Mouse (Mus musculus) c-Kit-positive CD71-negative TER-119-negative erythroid progenitor cells, embryonic 14.5 days (primary cell): ENCODE measurements around the gene Ak9.
"Not testable (repeated sequence)": the region's sequence is repeated elsewhere in the genome, so short reads cannot be mapped to it uniquely, and the experiment has no call there.

Experiments used
- DNase-seq: peaks from one replicate; pipeline ENCODE4 v3.0.0-alpha.2; 2013; ENCODE audit warnings: low read depth

The Ak9 gene

DNA sequence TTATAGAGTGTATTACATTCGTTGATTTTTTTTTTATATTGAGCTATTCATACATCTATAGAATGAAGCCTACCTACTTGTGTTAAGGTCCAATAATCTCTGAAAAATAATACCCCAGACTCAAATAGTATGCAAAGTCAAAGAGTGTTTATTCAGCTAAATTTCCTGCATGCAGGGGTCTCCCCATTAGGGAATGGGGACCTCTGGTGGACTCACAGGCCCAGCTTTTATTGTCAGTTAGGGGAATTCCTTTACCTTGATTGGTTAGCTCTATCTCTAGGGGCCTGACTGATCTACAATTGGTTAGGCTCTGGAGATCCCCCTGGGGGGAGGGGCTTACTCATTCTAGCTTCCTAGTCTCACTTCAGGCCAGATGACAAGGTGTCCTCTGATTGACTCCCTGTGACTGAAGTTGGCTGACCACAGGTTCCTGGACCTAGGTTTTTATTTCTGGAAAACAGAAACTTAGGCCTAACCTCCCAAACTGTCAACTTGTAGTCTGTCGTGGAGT is 28.8 kb downstream of the Ak9 start:
- no peak for DNase-seq

GRCm38 (mm10) chr10:41341346-41341745 is 37.6 kb downstream of the Ak9 start:
- DNase-seq: no peak

DNA sequence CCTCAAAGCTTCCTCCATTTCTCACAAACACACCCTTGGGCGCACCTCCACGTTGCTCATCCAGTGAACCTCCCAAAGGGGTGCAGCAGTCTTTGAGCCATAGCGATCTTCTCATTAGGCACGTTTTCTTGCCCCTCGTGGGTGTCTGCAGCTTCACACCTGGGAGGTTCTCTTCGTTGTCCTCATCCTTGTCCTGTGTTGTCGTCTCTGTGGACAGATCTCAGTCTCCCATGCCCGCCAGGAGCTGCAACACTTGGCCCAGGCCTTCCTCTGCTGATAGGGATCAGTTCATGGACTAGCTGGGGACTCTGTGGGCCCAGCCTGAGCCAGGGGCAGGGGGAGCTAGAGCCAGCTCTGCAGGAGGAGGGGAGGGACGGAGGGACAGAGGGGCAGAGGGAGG is 61.3 kb downstream of the Ak9 start:
- no peak for DNase-seq

DNA sequence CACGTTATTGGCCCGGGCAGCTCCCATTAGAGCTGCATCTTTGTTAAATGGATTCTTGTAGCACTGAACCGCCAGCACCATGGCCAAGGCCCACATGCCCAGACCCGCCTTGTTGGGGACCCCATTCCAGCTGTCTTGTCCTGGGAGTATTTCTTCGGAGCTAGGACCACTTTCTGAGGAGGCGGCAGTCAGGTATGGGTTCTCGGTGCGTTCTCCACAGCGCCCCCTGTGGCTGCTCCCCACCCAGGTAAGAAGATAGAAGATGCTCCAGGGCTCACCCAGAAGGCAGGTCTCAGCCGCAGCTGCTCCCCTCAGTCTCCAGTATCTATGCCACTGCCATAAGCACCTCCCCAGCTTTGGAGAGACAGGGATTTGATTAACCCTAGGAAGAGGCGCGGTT is 76.7 kb downstream of the Ak9 start:
- no peak for DNase-seq

- peak; percentile 69 for DNase-seq
Observed at GRCm38 (mm10) chr10:41385506-41386221, 81.9 kb downstream of the Ak9 start.

- no peak for DNase-seq
Observed at GRCm38 (mm10) chr10:41393555-41393954, 89.8 kb downstream of the Ak9 start.

- DNase-seq: no peak
Observed at GRCm38 (mm10) chr10:41401097-41401496, 97.3 kb downstream of the Ak9 start.

GRCm38 (mm10) chr10:41403364-41403763 is 99.6 kb downstream of the Ak9 start:
- no peak for DNase-seq

DNA sequence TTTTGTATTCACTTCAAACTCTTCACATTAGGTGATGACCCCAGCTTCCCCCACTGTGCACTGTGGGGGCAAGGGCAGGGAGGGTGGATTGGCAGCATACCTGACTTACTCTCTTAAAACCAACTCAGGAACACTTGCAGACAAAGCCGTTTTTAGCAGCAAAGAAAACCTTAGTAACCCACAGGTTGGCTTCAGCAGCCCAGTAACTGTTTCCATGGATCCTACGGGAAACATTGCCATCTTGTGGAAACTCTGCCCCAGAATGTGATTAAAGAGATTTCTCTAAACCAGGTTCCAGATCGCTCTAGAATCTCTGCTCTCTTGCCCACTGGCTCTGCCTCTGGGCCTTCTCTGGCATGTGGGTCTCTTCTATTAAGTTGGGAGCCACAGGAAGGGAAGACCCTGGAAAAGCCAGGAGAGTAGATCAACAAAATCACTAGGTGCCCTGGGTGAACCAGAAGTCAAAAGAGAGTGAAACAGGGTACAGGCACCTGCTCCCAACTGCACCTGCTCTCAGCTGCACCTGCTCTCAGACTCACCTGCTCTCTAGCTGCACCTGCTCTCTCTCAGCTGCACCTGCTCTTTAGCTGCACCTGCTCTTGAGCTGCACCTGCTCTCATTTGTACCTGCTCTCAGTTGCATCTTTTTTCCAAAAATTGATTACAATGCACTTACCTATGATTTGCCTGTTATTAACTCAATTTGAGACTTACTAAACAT is 100.3 kb downstream of the Ak9 start:
- no peak for DNase-seq

GRCm38 (mm10) chr10:41410176-41410575 is 106.4 kb downstream of the Ak9 start:
- not testable (repeated sequence) for DNase-seq

DNA sequence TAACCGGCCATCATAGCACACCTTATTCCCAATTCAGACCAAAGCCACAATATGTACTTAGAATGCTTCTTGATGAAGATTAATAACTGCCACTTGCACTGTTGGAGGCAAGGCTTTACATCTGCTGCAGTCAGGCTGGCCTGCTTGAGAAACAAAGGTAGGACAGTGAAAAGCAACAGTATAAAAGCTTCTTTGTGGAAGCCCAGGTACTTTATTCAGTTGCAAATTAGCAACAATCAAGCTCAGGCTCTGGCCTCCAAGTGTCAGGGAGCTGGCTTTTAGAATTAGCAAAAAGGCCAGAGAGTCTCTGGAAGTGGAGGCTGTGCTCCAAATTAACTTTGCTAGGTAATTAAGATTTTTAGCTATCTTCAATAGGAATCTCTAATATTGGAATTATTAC is 107.0 kb downstream of the Ak9 start:
- not testable (repeated sequence) for DNase-seq

DNA sequence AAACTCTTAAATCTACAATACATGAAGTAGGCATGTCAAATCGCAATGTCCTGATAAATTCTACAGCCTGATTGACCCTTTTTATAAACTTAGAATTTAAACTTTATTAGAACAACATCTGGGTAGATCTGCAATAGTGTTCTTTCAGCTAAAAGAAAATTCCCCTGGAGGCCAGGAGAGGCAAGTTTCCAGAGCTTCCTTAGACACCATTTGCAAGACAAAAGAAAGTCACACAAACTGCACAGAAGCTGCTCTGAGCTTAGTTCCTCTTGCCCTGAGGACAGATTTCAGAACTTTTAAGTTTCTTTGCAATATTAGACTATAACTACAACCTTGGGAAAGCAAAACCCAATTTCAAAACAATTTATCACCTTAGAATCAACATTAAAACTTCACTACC is 109.7 kb downstream of the Ak9 start:
- not testable (repeated sequence) for DNase-seq

DNA sequence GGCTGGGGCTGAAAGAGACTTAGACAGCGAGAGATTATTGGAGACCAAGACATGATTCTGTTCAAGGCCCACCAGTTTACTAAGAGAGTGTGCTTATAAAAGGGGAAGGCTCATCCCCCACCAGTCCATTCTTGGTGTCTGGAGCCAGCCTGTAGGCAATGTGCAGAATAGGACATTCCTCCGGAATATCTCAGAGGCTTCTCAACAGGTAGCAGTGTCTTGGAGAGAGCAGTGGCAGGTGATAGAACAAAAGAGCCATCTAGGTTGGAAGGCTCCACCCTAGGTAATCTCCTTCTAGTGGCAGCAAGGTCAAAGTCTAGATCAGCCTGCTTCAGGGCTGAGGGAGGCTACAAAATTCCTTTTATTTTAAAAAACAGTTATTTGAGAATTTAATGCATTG is 111.6 kb downstream of the Ak9 start:
- not testable (repeated sequence) for DNase-seq

GRCm38 (mm10) chr10:41420496-41421200 is 116.9 kb downstream of the Ak9 start:
- no peak for DNase-seq

GRCm38 (mm10) chr10:41423681-41424080 is 119.9 kb downstream of the Ak9 start:
- DNase-seq: no peak

DNA sequence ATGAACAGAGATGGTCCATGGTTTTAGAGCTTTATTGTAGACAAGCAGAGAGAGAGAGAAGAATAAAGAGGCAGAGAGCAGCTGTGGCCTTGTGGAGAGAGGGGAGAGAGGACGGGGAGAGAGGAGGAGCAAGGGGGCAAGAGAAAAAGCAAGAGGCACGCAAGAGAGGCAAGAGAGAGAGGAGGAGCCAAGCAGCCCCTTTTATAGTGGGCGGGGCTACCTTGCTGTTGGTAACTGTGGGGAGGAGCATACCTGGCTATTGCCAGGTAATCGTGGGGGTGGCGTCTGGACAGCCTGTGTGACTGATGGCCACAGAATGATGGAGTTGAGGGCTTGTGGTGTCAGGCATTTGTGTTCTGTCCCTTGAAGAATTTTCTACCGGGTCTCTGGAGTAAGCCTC is 122.6 kb downstream of the Ak9 start:
- no peak for DNase-seq

GRCm38 (mm10) chr10:41434624-41435023 is 130.8 kb downstream of the Ak9 start:
- no peak for DNase-seq

- DNase-seq: no peak
Observed at GRCm38 (mm10) chr10:41435141-41435540, 131.4 kb downstream of the Ak9 start.

DNA sequence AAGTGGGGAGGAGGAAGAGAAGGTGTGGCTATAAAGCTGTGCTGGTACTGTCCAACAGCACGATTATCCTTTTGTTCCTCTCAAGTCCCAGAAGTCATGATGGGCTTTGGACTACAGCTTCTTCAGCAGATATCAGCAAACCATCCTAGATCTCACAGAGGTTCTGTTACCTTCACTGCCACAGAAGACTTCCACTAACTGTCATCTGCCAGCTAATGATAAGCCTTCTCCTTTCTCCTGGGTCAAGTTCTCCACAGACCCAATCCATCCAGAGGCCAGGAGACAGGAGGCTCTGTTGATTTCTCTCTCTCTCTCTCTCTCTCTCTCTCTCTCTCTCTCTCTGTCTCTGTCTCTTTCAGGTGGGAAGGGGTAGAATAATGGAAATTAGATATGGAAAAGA is 144.4 kb downstream of the Ak9 start:
- DNase-seq: no peak

DNA sequence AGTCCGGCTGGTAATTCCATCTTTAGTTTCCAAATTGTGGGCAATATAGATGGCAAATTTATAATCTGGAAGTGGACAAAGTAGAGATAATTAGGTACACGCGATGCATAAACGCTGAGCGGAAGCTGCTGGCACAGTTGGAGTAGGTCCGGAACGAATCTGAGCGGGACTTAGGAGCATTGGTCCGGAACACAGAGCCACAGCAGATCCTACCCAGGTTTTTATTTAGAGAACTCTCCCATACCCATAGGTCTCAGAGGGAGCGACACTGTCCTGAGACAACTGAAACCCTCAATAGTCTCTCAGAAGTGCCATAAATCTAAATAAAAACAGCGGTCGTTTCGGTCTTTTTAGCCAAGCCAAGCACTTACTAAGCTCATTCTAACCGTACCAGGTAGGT is 145.9 kb downstream of the Ak9 start:
- DNase-seq: no peak

GRCm38 (mm10) chr10:41450137-41450670 is 146.4 kb downstream of the Ak9 start, which contains the start of gene Zbtb24:
Gene Zbtb24, plus strand, starts transcription at chr10:41450383.
- peak; percentile 95 for DNase-seq

- no peak for DNase-seq
Observed at GRCm38 (mm10) chr10:41450780-41451522, 147.2 kb downstream of the Ak9 start.
